Mouse (Mus musculus) embryo, embryonic 11 days (tissue): ENCODE measurements around the gene Naa80.
"Not testable (repeated sequence)": the region's sequence is repeated elsewhere in the genome, so short reads cannot be mapped to it uniquely, and the experiment has no call there.

Source experiments
- DNase-seq: peaks from one replicate; pipeline ENCODE4 v3.0.0-alpha.2; 2015

Gene Naa80

GRCm38 (mm10) chr9:107551117-107551889, 27.4 kb upstream of the Naa80 start, which contains the start of gene Rassf1:
TSS of gene Rassf1 (plus strand) at chr9:107551555.
- peak; percentile 85 for DNase-seq

GRCm38 (mm10) chr9:107551890-107552355, 26.8 kb upstream of the Naa80 start:
- no peak for DNase-seq

- no peak for DNase-seq
Observed at GRCm38 (mm10) chr9:107552690-107553393, 25.8 kb upstream of the Naa80 start.

- DNase-seq = peak; percentile 50
Observed at GRCm38 (mm10) chr9:107553541-107554318, 25.0 kb upstream of the Naa80 start.

- peak; percentile 99 for DNase-seq
Observed at GRCm38 (mm10) chr9:107554319-107554825, 24.3 kb upstream of the Naa80 start.

- DNase-seq = peak; percentile 72
Observed at GRCm38 (mm10) chr9:107555031-107555457, 23.6 kb upstream of the Naa80 start.

- DNase-seq = no peak
Observed at GRCm38 (mm10) chr9:107555701-107556100, 23.0 kb upstream of the Naa80 start.

- no peak for DNase-seq
Observed at GRCm38 (mm10) chr9:107556346-107556745, 22.3 kb upstream of the Naa80 start.

GRCm38 (mm10) chr9:107563029-107563581, 15.6 kb upstream of the Naa80 start, which contains the start of gene Tusc2:
TSS of gene Tusc2 (plus strand) at chr9:107563255.
- peak; percentile 96 for DNase-seq

- not testable (repeated sequence) for DNase-seq
Observed at GRCm38 (mm10) chr9:107565556-107565955, 13.1 kb upstream of the Naa80 start.

- peak; percentile 81 for DNase-seq
Observed at GRCm38 (mm10) chr9:107566041-107566709, 12.5 kb upstream of the Naa80 start.

- DNase-seq = no peak
Observed at GRCm38 (mm10) chr9:107566855-107567254, 11.8 kb upstream of the Naa80 start.

GRCm38 (mm10) chr9:107567702-107568319, 10.9 kb upstream of the Naa80 start, which contains the start of gene Hyal2:
TSS of gene Hyal2 (plus strand) at chr9:107567945.
- DNase-seq = peak; percentile 30

GRCm38 (mm10) chr9:107568331-107569261, 10.1 kb upstream of the Naa80 start:
- peak; percentile 95 for DNase-seq

GRCm38 (mm10) chr9:107569270-107569669, 9.4 kb upstream of the Naa80 start:
- no peak for DNase-seq

- DNase-seq = no peak
Observed at GRCm38 (mm10) chr9:107570016-107570415, 8.7 kb upstream of the Naa80 start.

- no peak for DNase-seq
Observed at GRCm38 (mm10) chr9:107570845-107571244, 7.8 kb upstream of the Naa80 start.

- no peak for DNase-seq
Observed at GRCm38 (mm10) chr9:107571534-107572326, 7.0 kb upstream of the Naa80 start.

- DNase-seq = no peak
Observed at GRCm38 (mm10) chr9:107572327-107572662, 6.4 kb upstream of the Naa80 start.
